ENCODE assay signal across 10 mouse cellular contexts in the genomic region with DNA sequence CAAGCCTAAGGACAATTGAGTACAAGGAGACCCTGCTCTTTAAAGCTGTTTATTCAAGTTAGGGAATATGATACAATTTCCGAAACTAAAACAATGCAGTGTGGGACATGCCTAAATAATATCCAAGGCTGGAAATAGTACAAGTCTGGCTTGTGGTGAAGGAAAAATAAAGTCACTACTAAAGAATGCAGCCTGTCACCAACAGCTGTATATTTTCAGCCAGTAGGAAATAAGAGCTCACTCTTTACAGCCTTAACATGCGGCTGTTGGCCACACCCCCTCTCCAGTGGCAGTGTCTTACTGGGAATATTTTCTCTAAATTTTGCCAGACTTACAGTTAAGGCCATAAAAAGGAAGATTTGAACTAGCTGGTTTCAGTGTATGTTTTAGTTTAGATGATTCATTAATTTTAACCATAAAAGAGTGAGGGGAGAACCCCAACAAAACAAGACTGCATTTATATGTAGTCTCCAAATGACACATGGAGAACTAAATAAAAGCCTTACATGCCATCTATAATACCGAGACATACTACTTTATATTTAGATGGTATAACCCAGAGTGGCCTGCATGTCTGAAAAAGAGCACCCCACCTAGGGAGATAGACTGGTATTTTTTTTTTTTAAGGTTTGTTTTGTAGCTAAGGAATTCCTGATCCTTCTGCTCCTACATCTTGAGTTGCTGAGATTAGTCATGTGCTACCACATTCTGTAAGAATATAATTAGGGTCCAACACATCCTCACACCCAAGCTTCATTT. TPM values are rescaled to one million over a fixed set of nuclear protein-coding genes. Genes with fewer than 3 reads are reported as not detected.
DNase-seq lines count a peak whose midpoint lies in the region; ATAC-seq and TF ChIP-seq lines count a peak whose summit lies in the region.
"Had no signal": no experiment of that assay in that cellular context is flagged by ENCODE, and none has a peak within 500 bp of the region (broad histone marks: within the 10 kb centered on the region; RNA-seq: fewer than 3 reads in every experiment).

No protein-coding gene starts in this region.

- H3K27me3 ChIP-seq in lung, embryonic 14.5 days (ENCODE audit: insufficient read depth, low read length): no peaks in the 10 kb centered on the region
- no peaks in the 10 kb centered on the region for H3K27me3 ChIP-seq in limb, embryonic 13.5 days
- no peaks in the 10 kb centered on the region for H3K27me3 ChIP-seq in midbrain, postnatal 0 days (ENCODE audit: insufficient read depth, low read length)

- H3K4me1 ChIP-seq in lung, embryonic 14.5 days (ENCODE audit: insufficient read depth): 0 out of 2 replicates have a peak, but pooled peaks cover 6% of the 10 kb centered on the region
- peaks cover 6% of the 10 kb centered on the region for H3K4me1 ChIP-seq in lung, adult 2 months (ENCODE audit: control insufficient read depth, insufficient read depth, low read length)
- H3K4me1 ChIP-seq in limb, embryonic 13.5 days: peaks cover 17% of the 10 kb centered on the region
- H3K4me1 ChIP-seq in midbrain, postnatal 0 days (ENCODE audit: insufficient read depth, low read length): no peaks in the 10 kb centered on the region

- no peaks in the 10 kb centered on the region for H3K9me3 ChIP-seq in lung, embryonic 14.5 days (ENCODE audit: low read depth, low read length)
- no peaks in the 10 kb centered on the region for H3K9me3 ChIP-seq in limb, embryonic 13.5 days
- H3K9me3 ChIP-seq in midbrain, postnatal 0 days (ENCODE audit: low read length): no peaks in the 10 kb centered on the region

- H3K4me2 ChIP-seq in lung, embryonic 14.5 days: peak overlapping the region; percentile 49
- peak overlapping the region; percentile 23; the same call in 1 of the 2 replicates for H3K4me2 ChIP-seq in limb, embryonic 13.5 days (replicated peaks)
- no peak overlapping the region for H3K4me2 ChIP-seq in midbrain, postnatal 0 days (ENCODE audit: low read depth, low read length, poor library complexity, severe bottlenecking)
- H3K4me2 ChIP-seq: midbrain, embryonic 11.5 days had no signal

- peak overlapping the region; percentile 92 for H3K27ac ChIP-seq in lung, embryonic 14.5 days (ENCODE audit: low read depth)
- H3K27ac ChIP-seq in limb, embryonic 13.5 days: peak overlapping the region; percentile 89
- no peak overlapping the region for H3K27ac ChIP-seq in midbrain, postnatal 0 days (ENCODE audit: low read depth, low read length)

- no peak for TF ChIP-seq CTCF in lung, embryonic 14.5 days (IDR thresholded peaks at IDR 0.05; ENCODE audit: low read depth)
- no peak for TF ChIP-seq CTCF in lung, adult 2 months (IDR thresholded peaks at IDR 0.05; ENCODE audit: insufficient read depth, low read length)
- TF ChIP-seq CTCF in midbrain, postnatal 0 days (IDR thresholded peaks at IDR 0.05): no peak

- H3K9ac ChIP-seq in lung, embryonic 14.5 days: no peak overlapping the region
- H3K9ac ChIP-seq in limb, embryonic 13.5 days: no peak overlapping the region
- no peak overlapping the region for H3K9ac ChIP-seq in midbrain, postnatal 0 days (replicated peaks; ENCODE audit: low read length, poor library complexity, severe bottlenecking)

- no peak overlapping the region for H3K4me3 ChIP-seq in lung, embryonic 14.5 days (ENCODE audit: low read depth, low read length)
- no peak overlapping the region for H3K4me3 ChIP-seq in lung, adult 2 months (replicated peaks; ENCODE audit: extremely low read depth, low read depth, low read length)
- H3K4me3 ChIP-seq in limb, embryonic 13.5 days: no peak overlapping the region
- H3K4me3 ChIP-seq in midbrain, postnatal 0 days (ENCODE audit: low read depth, low read length): no peak overlapping the region

- DNase-seq in lung, embryonic 14.5 days: peak; percentile 92
- DNase-seq in lung, adult 2 months: no peak
- peak; percentile 46 to 55 for DNase-seq in heart, postnatal 14 days
- no peak for DNase-seq in thymus, postnatal 10 days (ENCODE audit: low spot score in 2 of 2)
- DNase-seq in midbrain, postnatal 0 days (ENCODE audit: low spot score): no peak
- DNase-seq in adrenal gland, adult (ENCODE audit: inconsistent age in 2 of 2, low spot score in 1 of 2): no peak
- DNase-seq in natural killer cell, adult 2 months (ENCODE audit: low spot score in 2 of 2): no peak
- DNase-seq: right cerebral cortex, adult 18-20 months had no signal

- 26% methylated on average over 3 of the region's 3 CpGs for WGBS in lung, embryonic 14.5 days
- WGBS in lung, adult 2 months: 40% methylated on average over 3 of the region's 3 CpGs
- WGBS in limb, embryonic 13.5 days: 38% methylated on average over 3 of the region's 3 CpGs
- WGBS in midbrain, postnatal 0 days: 70% methylated on average over 3 of the region's 3 CpGs

- peaks cover 2% of the 10 kb centered on the region for H3K36me3 ChIP-seq in lung, embryonic 14.5 days (ENCODE audit: insufficient read depth)
- H3K36me3 ChIP-seq in limb, embryonic 13.5 days: peaks cover 6% of the 10 kb centered on the region
- H3K36me3 ChIP-seq in midbrain, postnatal 0 days (ENCODE audit: insufficient read depth, low read length): no peaks in the 10 kb centered on the region

- intact Hi-C loops in heart, postnatal 14 days (cut with DNase I): no loop called here

- TF ChIP-seq POLR2A in lung, adult 2 months (IDR thresholded peaks at IDR 0.05; ENCODE audit: borderline replicate concordance, extremely low read depth, low read depth, low read length): no peak

- ATAC-seq in lung, embryonic 14.5 days (ENCODE audit: insufficient read depth): peak; percentile 99
- ATAC-seq in limb, embryonic 13.5 days (ENCODE audit: low FRiP score, low read depth): peak; percentile 95
- no peak for ATAC-seq in midbrain, postnatal 0 days (ENCODE audit: low FRiP score)

RNA-seq across cellular contexts. Expression of a gene that starts 23.9 kb away (rescaled TPM):
- polyA plus RNA-seq in lung, embryonic 14.5 days (2014; fragmentation: Nextera tagmentation; extraction: Ambion mirVana): 54.6 and 54.7 TPM in 2 replicates
- polyA plus RNA-seq in lung, adult 2 months (2012; rRNA removed): 39.6 and 44.5 TPM in 2 replicates
- 100 to 1,000 TPM; 102 to 106 TPM for total RNA-seq in heart, postnatal 14 days (2021)
- polyA plus RNA-seq in limb, embryonic 13.5 days (2015; fragmentation: Nextera tagmentation; extraction: Ambion mirVana): 46.7 and 47.5 TPM in 2 replicates
- 158 TPM in 2 replicates for total RNA-seq in midbrain, postnatal 0 days (2014; rRNA removed)
- polyA plus RNA-seq in midbrain, postnatal 0 days (2015; fragmentation: Nextera tagmentation; extraction: Ambion mirVana): 83.4 and 89.3 TPM in 2 replicates

RNA-seq across cellular contexts. Expression of a gene that starts 54.2 kb away (rescaled TPM):
- polyA plus RNA-seq in lung, embryonic 14.5 days (2014; fragmentation: Nextera tagmentation; extraction: Ambion mirVana): 5.5 and 5.9 TPM in 2 replicates
- 14.8 and 16.4 TPM in 2 replicates for polyA plus RNA-seq in lung, adult 2 months (2012; rRNA removed)
- 1 to 10 TPM; 1.2 to 1.6 TPM for total RNA-seq in heart, postnatal 14 days (2021)
- 4.6 and 4.8 TPM in 2 replicates for polyA plus RNA-seq in limb, embryonic 13.5 days (2015; fragmentation: Nextera tagmentation; extraction: Ambion mirVana)
- total RNA-seq in midbrain, postnatal 0 days (2014; rRNA removed): 3.2 and 5.2 TPM in 2 replicates
- polyA plus RNA-seq in midbrain, postnatal 0 days (2015; fragmentation: Nextera tagmentation; extraction: Ambion mirVana): 4.7 TPM in 2 replicates

Comparison
In these comparisons a context has a peak if more than half of its experiments do, and no peak if none do; other contexts are left out.
1. DNase-seq: peak in lung, embryonic 14.5 days (single experiment) and heart, postnatal 14 days (2 of 2); none in lung, adult 2 months (single experiment), thymus, postnatal 10 days (0 of 2), midbrain, postnatal 0 days (single experiment), adrenal gland, adult (0 of 2) and natural killer cell, adult 2 months (0 of 2).